Mouse (Mus musculus) frontal cortex, adult 2 months (tissue): ENCODE measurements at regions not wholly inside any gene's neighbourhood (a gene's known extent, or its start where the extent isn't known, plus 50 kb on each side); places are given as distances from the start of the nearest gene placed in this dataset.

Experiments
- DNase-seq, 2 experiments: peaks; one replicate each; pipeline ENCODE4 v3.0.0; 2022; ENCODE audit warnings: low spot score in 1 of 2; ENCODE audit errors: extremely low spot score in 1 of 2

DNA sequence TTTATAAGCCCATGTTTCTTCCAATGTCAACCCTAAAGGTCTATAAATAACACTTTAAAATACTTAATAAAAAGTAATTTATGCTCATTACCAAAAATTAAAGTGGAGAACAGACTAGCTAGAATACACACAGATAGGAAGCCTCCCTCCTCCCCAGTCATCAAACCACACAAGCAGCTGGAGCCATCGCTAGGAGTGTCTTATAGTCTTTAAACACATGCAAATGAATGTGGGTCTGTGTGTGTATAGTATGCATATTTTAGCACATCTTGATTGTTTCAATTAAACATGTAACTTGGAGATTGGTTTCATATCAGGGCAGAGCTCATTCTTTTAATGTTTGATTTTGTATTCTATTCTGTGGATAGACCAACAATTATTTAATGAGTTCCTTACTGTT, 564.0 kb upstream of the Mgmt start:
- DNase-seq = no peak

DNA sequence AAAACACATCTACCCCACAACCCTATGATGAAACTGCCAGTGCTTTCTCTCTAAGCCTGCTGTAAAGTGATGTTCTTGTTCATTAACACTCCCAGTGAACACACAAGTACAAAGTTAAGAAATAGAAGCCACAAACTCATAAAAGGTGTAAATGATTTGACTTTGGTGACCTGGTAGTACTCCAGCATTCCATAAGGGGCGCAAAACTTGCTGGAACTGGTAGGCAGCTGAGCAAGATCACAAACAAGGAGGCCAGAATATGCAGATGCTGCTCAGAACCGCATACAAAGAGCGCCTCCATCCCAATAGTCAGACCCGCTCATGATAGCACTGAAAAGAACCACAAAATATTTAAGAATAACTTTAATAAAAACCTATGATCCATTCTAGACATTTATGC, 561.6 kb upstream of the Mgmt start:
- DNase-seq = no peak

DNA sequence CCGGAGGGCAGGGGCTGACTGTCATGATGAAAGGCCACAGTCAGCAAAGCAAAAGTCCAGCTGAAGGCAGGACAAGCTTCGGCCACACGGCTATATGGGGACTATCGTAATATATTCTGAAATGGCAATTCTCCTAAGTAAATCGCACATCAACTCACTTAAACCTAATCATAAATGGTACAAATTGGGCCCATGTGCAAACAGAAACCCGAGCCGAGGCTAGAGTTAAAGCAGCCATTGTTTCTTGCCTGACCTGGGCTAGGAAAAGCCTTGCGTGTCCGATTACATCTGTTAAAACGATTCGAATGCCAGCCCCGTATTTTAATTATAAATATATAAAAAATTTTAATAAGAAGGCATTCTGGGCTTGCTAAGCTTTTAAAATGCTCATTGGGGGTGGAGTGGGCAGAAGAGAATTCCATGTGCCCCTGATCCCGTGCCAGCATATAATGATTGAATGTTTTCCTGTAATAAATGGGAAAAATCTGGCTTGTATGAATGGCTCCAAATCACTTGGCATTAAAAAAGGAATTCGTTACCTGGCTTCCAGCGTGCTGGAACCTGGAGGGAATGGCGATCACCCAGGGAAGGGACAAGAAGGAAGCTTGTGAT, 552.7 kb upstream of the Mgmt start:
- no peak for DNase-seq

DNA sequence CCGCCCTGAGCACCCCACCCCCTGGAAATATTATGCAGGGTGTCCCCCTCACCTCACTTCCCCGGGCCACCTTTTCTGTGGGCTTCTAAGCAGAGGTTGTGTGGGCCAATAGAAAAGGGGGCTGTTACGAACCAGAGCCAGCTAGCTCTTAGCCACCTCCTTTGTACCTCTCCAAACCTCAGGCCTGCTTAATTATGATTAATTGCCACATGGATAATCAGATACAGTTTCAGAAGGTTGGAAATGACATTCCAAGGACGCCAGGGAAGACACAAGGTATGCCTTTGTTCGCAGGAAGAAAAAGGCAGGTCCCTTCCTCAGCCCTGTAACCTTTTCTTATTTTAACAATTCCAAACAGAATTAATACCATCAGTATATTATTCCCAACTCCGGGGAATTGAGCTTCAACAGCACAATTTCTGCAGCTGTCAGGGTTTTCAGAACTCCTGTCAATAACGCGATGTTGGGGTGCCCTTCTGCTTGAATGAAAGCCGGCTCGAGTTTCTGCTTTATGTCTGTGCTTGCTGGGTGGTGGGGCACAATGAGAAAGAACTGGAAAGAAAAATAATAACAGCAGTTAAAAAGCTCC, 552.1 kb upstream of the Mgmt start:
- no peak for DNase-seq

DNA sequence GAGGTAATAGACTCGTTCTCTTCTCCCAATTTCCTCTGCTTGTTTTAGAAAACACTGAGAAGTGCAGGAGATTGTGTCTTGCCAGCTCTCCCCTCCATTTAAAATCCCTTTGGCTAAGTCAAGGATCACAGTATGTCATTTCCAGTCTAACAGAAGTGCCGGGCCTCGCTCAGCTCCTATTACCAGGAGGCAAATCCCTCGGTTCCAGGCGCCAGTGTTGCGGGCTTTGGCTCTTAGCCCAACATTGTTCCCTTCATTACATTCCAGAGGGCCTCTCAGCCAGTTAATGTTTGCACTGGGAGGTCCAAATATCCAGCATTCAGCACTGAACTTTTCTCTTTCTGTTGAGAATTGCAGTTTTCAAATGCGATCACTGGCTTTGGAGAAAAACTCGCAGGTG, 551.6 kb upstream of the Mgmt start:
- DNase-seq = peak in 1 of 2 experiments; percentile 13

DNA sequence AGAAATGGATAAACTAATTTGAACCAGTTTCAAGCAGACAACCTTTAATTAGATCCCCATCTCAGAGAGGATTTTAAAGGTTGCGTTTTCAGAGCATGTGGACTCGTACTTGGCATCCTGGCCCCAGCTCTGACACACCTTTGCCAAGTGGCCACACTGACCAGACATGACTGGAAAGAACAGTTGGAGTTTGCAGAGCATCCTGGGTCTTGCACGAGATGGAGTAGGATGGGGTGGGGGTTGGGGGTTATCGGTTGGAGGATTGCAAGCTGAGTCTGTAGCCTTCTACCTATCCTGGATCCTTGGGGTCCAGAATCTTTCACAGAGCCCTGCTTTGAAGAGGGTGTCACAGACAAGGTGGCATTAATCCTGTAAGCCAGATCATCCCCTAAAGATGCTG, 550.9 kb upstream of the Mgmt start:
- DNase-seq = no peak

DNA sequence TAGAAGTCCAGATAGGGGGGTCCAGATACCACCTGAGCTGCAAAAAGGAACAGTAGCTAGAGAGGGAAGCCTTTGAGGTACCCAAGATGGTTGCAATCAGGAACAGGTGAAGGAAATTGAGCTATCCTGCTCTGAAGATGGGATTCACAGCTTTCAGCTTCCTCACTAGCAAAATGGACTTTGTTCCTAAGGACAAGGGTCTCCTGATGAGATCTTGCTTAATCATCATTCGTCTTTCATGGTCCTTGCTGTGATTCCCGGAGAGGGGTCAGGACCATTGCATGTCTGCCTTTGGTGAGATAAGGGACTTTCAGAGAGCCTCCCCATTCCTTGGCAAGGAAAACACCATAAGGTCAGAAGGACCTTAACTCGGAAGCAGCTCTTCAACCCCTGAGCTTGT, 549.4 kb upstream of the Mgmt start:
- no peak for DNase-seq

DNA sequence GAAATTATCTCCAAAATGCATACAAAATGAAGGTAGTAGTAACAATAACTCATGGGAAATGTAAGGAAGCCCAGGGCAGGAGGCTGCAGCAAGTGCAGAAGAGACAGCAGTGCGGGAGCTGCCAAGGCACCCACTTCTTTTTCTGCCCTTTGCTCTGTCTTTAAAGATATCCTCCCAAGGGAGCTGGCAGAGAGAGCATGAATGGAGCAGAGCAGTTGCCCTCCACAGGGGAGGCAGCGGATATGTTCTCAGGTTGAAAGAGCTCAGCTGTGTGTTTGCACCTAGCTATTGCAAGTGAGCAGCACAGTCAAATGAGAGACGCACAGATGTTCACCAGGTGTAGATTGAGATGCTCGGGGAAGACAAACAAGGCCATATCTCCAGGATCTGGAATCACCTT, 547.9 kb upstream of the Mgmt start:
- no peak for DNase-seq

DNA sequence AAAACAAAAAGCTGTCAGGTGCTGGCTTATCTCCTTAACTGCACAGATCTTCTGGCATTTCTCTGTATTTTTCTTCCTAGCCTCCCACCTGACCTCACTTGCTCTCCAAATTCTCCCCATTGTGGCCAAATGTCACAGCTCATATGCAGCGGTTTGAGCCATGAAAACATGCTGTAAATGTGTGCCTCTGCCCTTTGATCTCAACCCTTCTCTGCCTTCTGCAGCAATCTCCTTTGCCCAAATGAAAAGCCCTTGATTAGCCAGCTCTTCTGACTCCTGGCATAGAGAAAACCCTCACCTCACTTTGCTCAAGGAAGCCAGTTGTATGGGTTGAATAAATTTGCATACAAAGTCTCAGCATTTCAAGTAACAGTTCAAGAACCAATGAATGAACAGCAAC, 546.1 kb upstream of the Mgmt start:
- no peak for DNase-seq

DNA sequence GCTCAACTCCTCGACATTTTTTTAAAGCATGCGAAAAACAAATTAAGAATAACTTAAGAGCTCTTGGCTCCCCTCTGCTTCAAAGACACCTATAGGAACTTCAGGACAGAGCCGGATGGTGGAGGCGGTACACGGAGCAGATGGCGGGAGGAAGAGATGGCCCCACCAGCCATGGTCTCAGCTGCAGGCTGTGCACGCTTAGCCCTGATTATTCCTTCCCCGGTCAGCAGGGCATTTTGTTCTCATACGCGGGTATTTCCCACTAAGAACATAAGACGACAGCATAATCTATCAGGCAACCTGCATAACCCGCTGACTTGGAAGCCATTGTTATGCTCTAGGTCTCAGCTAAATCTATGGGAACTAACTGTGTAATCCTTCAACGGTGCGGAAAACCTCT, 544.8 kb upstream of the Mgmt start:
- DNase-seq = no peak

DNA sequence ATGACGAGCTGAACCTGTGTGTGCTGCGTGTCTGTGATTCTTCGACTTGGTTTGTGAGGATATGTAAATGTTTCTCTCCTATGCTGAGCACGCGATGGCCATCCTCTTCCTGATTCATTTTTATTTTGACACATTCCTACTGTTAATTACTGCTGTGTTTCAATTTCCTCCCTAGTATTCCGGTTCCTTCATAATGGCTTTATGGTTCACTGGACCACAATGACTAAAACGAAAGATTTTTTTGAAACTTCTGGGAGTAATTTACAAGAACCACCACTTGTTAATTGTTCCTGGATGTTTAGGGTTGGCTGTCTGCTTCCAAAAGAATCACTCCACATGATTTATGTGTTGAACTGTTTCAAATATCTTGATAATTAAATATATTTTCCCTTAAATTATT, 537.4 kb upstream of the Mgmt start:
- DNase-seq = no peak

DNA sequence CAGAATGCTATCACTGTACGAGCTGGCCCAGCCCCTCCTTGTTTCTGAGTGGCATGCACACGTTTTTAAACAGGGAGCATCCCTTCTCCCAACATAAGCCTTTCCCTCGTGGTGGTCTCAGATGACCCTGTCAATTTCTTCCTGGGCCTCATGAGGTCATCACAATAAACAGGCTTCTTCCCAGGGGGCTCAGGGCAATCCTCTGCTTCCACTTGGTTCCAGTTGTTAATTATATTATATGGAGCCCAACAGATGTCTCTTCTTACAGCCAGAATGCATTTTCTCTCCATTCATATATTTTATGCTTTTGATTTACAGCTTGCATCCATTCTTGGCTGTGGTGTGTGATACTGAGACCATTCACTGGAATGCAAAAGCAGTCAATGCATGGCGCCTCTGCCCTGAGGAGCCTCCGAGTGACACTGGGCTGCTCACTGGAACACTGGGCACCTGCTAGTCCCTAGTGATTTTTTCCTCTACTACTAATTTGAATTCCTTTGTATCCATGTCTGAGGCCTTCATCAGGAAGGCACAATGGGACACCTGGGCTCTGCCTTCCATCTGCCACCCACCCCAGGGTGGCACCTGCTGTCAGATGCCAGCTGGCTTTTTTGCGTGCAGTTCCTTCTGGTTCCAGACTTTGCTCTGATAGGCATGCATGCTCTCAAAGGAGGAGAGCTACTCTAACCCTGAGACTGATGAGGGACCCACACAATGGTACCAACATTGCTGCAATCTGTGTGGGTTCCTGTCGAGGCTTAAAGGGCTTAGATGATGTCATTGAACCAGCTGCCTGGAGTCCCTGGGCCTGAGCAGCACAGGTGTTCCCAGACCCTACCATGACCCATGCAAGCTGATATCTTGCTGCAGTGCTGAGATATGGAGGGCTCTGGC, 528.8 kb upstream of the Mgmt start:
- DNase-seq = no peak

DNA sequence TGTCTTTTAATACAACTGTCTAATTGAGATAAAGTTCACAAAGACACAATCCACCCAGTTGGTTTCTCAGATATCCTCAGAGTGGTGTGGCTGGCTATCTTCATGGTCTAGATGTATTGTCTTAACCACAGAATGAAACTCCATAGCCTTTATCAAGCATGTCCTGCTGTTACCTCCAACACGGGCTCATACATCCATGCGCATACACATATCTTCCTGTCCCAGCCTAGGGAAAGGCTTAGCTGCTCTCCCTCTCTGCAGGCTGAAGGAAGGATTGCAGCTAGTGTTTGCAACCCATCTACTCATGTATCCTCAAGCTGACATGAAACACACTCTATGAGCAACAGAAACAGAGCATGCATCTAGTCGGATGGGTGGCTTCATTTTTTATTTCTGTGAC, 517.2 kb upstream of the Mgmt start:
- no peak for DNase-seq

DNA sequence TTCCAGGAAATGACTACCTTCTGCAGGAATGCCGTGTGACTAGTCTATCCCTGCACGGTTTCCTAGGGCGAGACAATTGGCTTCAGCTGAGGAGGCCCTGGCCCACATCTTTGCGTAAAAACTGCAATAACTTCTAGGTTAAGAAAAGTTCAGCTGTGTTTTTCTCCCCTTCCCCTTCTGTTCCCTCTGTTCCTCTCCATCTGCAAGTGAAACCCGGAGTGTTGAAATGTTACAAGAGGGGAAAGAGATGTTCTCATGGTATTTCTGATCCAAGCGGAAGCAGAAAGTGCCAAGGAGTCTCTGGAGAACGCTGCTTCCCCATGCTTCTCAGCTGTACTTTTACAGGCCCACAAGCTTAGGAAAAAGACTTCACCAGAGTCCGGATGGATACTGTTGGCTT, 516.7 kb upstream of the Mgmt start:
- DNase-seq = no peak

DNA sequence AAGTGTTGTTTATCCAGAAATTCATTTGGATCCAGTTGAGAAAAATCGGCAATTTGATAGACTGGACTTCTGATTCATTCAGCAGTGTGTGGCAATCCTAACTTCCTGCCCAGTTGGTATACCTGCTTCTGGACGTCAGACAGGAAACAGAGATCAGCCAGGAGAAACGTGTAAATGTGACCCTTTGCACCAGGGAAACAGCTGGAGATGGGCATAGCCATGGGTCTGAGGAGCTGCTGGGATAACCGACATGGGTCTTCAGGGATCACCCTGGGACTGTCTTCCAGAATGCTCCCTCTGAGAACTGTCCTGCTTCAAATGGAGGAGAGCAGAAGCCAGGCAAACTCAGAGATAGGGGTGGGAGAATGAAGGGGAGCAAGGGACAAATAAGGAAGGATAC, 516.1 kb upstream of the Mgmt start:
- no peak for DNase-seq

DNA sequence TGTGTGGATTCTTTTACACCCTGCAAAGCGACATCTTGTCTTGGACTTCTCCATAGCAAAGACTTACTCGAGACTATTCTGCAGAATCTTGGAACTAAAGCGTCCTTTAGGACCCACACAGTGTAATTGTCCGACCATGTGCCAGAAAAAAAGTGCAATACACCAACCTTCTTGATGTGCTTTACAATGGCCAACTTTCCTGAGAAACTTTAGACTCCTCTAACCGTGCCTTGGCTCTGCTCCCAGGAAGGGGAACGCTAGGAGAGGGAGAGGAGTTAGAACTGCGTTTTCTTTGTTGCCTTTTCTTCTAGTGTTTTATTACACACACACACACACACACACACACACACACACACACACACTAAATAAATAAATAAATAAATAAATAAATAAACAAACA, 515.1 kb upstream of the Mgmt start:
- DNase-seq = no peak

DNA sequence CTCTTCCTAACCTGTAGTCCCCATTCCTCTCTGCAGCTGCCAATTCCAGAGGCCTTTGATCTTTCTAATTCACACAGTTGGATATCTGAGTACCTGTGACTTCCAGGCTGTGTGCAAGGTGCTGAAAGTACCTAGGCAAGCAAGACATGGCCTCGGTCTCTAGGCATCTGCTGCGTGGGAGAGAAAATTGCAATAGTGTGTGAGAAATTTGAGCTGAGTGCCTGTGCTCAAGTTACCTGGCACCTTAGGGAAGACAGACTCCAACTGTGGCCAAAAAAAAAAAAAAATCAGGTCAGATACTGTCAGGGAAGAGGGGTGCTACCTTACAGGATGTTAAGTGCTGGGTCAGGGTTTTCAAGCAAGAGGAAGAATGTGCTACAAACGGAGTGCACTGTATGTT, 514.7 kb upstream of the Mgmt start:
- no peak for DNase-seq

DNA sequence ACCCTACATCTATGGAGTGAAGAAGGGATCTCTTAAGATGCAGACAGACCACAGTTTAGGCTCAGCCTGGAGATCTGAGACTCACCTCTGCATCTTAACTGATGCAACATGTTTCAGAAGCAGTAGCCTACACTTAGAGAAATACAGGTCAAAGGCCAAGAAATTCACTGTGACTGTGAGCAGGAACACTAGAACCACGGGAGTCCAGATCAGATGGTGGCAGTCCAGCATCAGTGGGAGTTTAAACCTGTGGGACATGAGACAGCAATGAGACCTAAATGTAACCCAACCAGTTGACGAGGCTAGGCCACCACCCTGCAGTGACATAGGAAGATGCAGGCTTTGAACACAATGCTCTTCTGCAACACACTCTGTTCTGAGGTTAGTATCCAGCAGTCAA, 511.1 kb upstream of the Mgmt start:
- DNase-seq = no peak

DNA sequence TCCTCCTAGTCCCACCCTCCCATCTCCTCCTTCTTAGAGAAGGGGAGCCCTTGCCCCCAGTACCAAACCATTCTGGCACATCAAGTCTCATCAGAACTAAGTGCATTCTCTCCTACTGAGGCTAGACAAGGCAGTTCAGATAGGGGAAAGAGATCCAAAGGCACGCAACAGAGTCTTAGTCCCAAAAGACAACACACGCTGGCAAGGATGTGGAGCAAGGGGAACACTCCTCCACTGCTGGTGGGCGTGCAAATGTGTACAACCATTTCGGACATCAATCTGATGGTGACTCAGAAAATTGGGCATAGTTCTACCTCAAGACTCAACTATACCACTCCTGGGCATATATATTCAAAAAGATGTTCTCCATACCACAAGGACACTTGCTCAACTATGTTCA, 506.7 kb upstream of the Mgmt start:
- no peak for DNase-seq

DNA sequence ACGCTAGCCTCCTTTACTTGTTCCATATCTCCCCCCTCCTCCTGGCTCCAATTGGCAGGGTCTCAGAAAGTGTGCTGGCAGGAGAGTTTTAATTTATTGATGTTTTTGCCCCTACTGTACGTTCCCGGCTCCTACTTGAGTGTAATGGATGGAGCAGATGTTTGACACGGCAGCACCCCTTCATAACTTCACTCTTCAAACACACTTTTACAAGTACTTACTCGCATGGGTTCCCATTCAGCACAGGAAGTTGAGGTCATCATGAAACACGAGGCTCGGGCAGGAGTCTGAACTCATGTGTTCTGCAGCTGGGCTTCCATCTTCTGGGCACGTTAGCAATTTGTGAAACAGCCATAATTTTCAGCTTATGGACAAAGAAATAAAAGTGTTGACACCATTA, 504.3 kb upstream of the Mgmt start:
- DNase-seq = no peak

DNA sequence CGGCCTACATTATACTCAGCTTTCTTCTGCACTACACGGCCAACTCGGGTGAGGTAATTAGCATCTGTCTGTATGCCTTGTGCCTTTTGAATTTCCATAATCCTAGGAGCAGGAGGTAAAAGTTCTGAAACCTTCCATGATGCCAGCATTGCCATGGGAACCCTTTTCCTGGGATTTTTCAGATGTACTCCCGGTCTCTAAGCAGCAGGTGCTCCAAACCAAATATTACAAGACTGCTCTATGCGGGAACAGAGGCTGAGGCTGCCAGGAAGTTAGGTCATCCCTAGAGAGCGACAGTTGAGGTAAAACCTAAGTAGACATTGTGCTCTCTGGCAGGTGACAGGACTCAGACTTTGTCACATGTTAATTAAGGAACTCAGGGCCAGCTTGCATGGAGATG, 501.0 kb upstream of the Mgmt start:
- no peak for DNase-seq

DNA sequence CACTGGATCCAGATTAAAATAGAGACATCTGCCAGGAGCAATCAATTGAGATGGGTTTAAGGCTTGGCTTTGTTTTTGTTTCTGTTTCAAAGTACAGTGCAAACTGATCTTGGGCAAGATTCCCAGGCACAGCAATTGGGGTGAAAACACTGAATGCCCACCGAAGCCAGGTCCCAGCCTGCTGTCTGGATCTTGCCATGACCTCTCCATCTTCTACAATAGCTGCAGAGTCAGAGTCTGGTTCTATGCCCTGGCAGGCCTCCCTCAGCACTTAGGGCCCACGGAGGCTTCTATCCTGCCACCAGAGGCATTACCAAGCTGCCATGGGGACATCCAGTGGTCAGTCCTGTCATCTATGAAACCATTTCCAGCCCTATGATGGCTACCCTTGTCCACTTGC, 498.6 kb upstream of the Mgmt start:
- DNase-seq = no peak
